Mouse (Mus musculus) myocyte (in vitro differentiated cells): ENCODE measurements around the gene Trim5. TPM values are rescaled to one million over a fixed set of nuclear protein-coding genes. Genes with fewer than 3 reads are reported as not detected.

ENCODE experiments used
- H3K27me3 ChIP-seq: one replicate; pipeline ENCODE4 v1.6.1; 2011; ENCODE audit not compliant: control insufficient read depth, insufficient read depth, insufficient read length
- H3K36me3 ChIP-seq: one replicate; pipeline ENCODE4 v1.6.1; 2011; ENCODE audit not compliant: control insufficient read depth, insufficient read depth
- H3K4me2 ChIP-seq: one replicate; pipeline ENCODE4 v1.6.1; 2011; ENCODE audit warnings: low read depth, control low read depth
- H3K4me3 ChIP-seq: one replicate; pipeline ENCODE4 v1.5.1; 2011; ENCODE audit warnings: mild to moderate bottlenecking, control low read depth, moderate library complexity
- H3K79me2 ChIP-seq: one replicate; pipeline ENCODE4 v1.6.1; 2011; ENCODE audit not compliant: control insufficient read depth, insufficient read depth
- H3ac ChIP-seq: one replicate; pipeline ENCODE4 v1.6.1; 2011; ENCODE audit not compliant: control insufficient read depth, insufficient read length
- CEBPB ChIP-seq: IDR thresholded peaks from 2 replicates; pipeline ENCODE4 v1.6.1; 2011; ENCODE audit warnings: mild to moderate bottlenecking, moderate library complexity; ENCODE audit not compliant: poor library complexity, insufficient read depth, severe bottlenecking
- E2F4 ChIP-seq: IDR thresholded peaks from one replicate; pipeline ENCODE4 v1.6.1; 2011; ENCODE audit warnings: mild to moderate bottlenecking, control low read depth, moderate library complexity; ENCODE audit not compliant: insufficient read depth
- MAX ChIP-seq: IDR thresholded peaks from one replicate; pipeline ENCODE4 v1.6.1; 2011; ENCODE audit warnings: low read depth, mild to moderate bottlenecking, control low read depth
- MYOD1 ChIP-seq, 3 experiments: IDR thresholded peaks; one replicate each; pipeline ENCODE4 v1.6.1; 2011; ENCODE audit warnings: control low read depth in 2 of 3, low read depth in 2 of 3, mild to moderate bottlenecking in 2 of 3, moderate library complexity in 1 of 3; ENCODE audit not compliant: insufficient read length in 2 of 3, control insufficient read depth in 1 of 3
- MYOG ChIP-seq, 3 experiments: IDR thresholded peaks; one replicate each; pipeline ENCODE4 v1.6.1; 2011; ENCODE audit warnings: control low read depth in 2 of 3, low read depth in 2 of 3, mild to moderate bottlenecking in 2 of 3; ENCODE audit not compliant: insufficient read length in 2 of 3, control insufficient read depth in 1 of 3, insufficient read depth in 1 of 3
- POLR2A ChIP-seq: IDR thresholded peaks from one replicate; pipeline ENCODE4 v1.6.1; 2011; ENCODE audit warnings: low read depth, mild to moderate bottlenecking, control low read depth, moderate library complexity; ENCODE audit not compliant: insufficient read length
- POLR2AphosphoS2 ChIP-seq: IDR thresholded peaks from one replicate; pipeline ENCODE4 v1.6.1; 2011; ENCODE audit warnings: low read depth, control low read depth; ENCODE audit not compliant: insufficient read length
- REST ChIP-seq: IDR thresholded peaks from one replicate; pipeline ENCODE4 v1.6.1; 2011; ENCODE audit warnings: mild to moderate bottlenecking, control low read depth, moderate library complexity; ENCODE audit not compliant: insufficient read depth, insufficient read length
- SRF ChIP-seq: IDR thresholded peaks from one replicate; pipeline ENCODE4 v1.6.1; 2011; ENCODE audit warnings: low read depth; ENCODE audit not compliant: control insufficient read depth, insufficient read length
- TCF12 ChIP-seq: IDR thresholded peaks from one replicate; pipeline ENCODE4 v1.6.1; 2011; ENCODE audit warnings: mild to moderate bottlenecking, control low read depth; ENCODE audit not compliant: poor library complexity, insufficient read depth, severe bottlenecking
- TCF3 ChIP-seq: IDR thresholded peaks from one replicate; pipeline ENCODE4 v1.6.1; 2011; ENCODE audit warnings: low read depth, control low read depth; ENCODE audit not compliant: insufficient read length
- USF1 ChIP-seq: IDR thresholded peaks from one replicate; pipeline ENCODE4 v1.6.1; 2011; ENCODE audit warnings: low read depth, mild to moderate bottlenecking, control low read depth, moderate library complexity
- polyA plus RNA-seq: library from polyadenylated mRNA; unstranded; fragments of >200 nt; fragmentation: generic; extraction: Trizol; gene quantifications from one replicate; pipeline ENCODE4 v1.2.1, GENCODE M21; 2012; ENCODE audit warnings: missing spikeins

Trim5 gene
- polyA plus RNA-seq, 1 experiment, result not detected

- Histone ChIP-seq H3K4me3 (no peak overlapping the region), H3K4me2 (peak overlapping the region; percentile 51), H3K79me2 (no peaks in the 10 kb centered on the region)
Measured at GRCm38 (mm10) chr7:104243616-104244015, 44.3 kb downstream of the Trim5 start.

GRCm38 (mm10) chr7:104240857-104241256 lies 47.0 kb downstream of the Trim5 start:
- Histone ChIP-seq H3K27me3 (no peaks in the 10 kb centered on the region), H3K4me2 (no peak overlapping the region), H3ac (no peak overlapping the region), H3K36me3 (no peaks in the 10 kb centered on the region), H3K4me3 (no peak overlapping the region), H3K79me2 (no peaks in the 10 kb centered on the region)
- TF ChIP-seq MAX, result no peak

More at GRCm38 (mm10) chr7:104243616-104244015, 44.3 kb downstream of the Trim5 start:
- Histone ChIP-seq H3ac (no peak overlapping the region), H3K27me3 (no peaks in the 10 kb centered on the region), H3K36me3 (no peaks in the 10 kb centered on the region)
- TF ChIP-seq POLR2AphosphoS2 (no peak), USF1 (no peak), E2F4 (no peak)

GRCm38 (mm10) chr7:104231203-104231602 lies 56.7 kb downstream of the Trim5 start:
- Histone ChIP-seq H3K79me2 (no peaks in the 10 kb centered on the region), H3K36me3 (no peaks in the 10 kb centered on the region), H3K27me3 (no peaks in the 10 kb centered on the region), H3K4me3 (no peak overlapping the region), H3K4me2 (no peak overlapping the region), H3ac (no peak overlapping the region)
- TF ChIP-seq MAX (no peak), POLR2A (no peak), MYOD1 (IDR thresholded peaks at IDR 0.05; ENCODE audit: control insufficient read depth in 1 of 3, insufficient read length in 2 of 3, low read depth in 2 of 3) (no peak), REST (no peak), MYOG (IDR thresholded peaks at IDR 0.05; ENCODE audit: control insufficient read depth in 1 of 3, insufficient read depth in 1 of 3, insufficient read length in 2 of 3, low read depth in 2 of 3) (no peak), POLR2AphosphoS2 (no peak), USF1 (no peak), E2F4 (no peak), SRF (no peak), TCF3 (no peak), CEBPB (no peak)

GRCm38 (mm10) chr7:104218701-104219569 lies 69.0 kb downstream of the Trim5 start, which contains the start of gene Trim6:
TSS of gene Trim6 (plus strand) at chr7:104218793.
- Histone ChIP-seq H3K4me3 (no peak within 1 kb of the TSS), H3ac (no peak within 1 kb of the TSS), H3K79me2 (no peaks in the 10 kb centered on the region), H3K4me2 (no peak within 1 kb of the TSS), H3K27me3 (no peaks in the 10 kb centered on the region), H3K36me3 (no peaks in the 10 kb centered on the region)
- TF ChIP-seq REST (no peak), SRF (no peak), MAX (no peak), E2F4 (no peak), POLR2AphosphoS2 (no peak), CEBPB (no peak), MYOD1 (IDR thresholded peaks at IDR 0.05; ENCODE audit: control insufficient read depth in 1 of 3, insufficient read length in 2 of 3, low read depth in 2 of 3) (no peak), MYOG (IDR thresholded peaks at IDR 0.05; ENCODE audit: control insufficient read depth in 1 of 3, insufficient read depth in 1 of 3, insufficient read length in 2 of 3, low read depth in 2 of 3) (no peak), TCF12 (no peak), TCF3 (no peak), USF1 (no peak), POLR2A (no peak)

GRCm38 (mm10) chr7:104217881-104218280 lies 70.0 kb downstream of the Trim5 start:
- Histone ChIP-seq H3K4me3 (no peak overlapping the region), H3K36me3 (no peaks in the 10 kb centered on the region), H3K27me3 (no peaks in the 10 kb centered on the region), H3ac (no peak overlapping the region), H3K79me2 (no peaks in the 10 kb centered on the region), H3K4me2 (no peak overlapping the region)
- TF ChIP-seq POLR2A (no peak), TCF12 (no peak), REST (no peak), MAX (no peak), MYOG (IDR thresholded peaks at IDR 0.05; ENCODE audit: control insufficient read depth in 1 of 3, insufficient read depth in 1 of 3, insufficient read length in 2 of 3, low read depth in 2 of 3) (no peak), TCF3 (no peak), USF1 (no peak), MYOD1 (IDR thresholded peaks at IDR 0.05; ENCODE audit: control insufficient read depth in 1 of 3, insufficient read length in 2 of 3, low read depth in 2 of 3) (no peak), SRF (no peak), CEBPB (no peak), POLR2AphosphoS2 (no peak), E2F4 (no peak)
